Mouse (Mus musculus): ENCODE measurements around the gene Asf1a.

DNA sequence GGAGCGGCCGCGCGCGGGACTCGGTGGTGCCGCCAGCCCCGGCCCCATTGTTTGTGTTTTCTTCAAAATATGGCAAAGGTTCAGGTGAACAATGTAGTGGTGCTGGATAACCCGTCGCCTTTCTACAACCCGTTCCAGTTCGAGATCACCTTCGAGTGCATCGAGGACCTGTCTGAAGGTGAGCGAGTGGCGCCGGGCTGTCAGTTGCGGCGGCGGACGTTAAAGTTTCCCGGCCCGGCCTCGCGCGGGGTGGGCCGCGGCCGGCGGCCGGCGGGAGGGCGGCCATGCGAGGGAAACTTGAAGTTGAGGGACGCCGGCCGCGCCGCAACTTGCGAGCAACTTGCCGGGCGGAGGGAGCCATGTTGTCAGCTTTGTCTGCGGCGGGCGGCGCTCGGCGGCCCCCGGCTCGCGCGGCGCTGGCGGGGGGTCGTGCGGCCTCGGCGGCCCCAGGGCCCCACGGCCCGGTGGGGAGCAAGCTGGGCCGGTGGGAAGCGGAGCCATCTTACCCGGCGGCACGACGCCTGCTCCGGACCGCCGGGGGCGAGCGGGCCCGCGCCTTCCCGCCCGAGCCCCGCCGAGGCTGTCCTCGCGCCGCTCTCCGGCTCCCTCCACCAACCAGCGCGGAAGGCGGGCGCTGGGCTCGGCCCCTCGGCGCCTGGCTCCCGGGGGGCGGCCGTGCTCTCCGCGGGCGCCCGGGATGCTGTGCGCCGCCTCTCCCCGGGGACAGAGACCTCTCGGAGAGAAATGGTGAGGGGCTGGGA, 744 bp downstream of the Asf1a start:
- TF ChIP-seq POLR2A (IDR thresholded peaks at IDR 0.05; ENCODE audit: insufficient read depth, low read length) (no peak), CTCF (IDR thresholded peaks at IDR 0.05; ENCODE audit: low read depth, low read length) (no peak), EP300 (IDR thresholded peaks at IDR 0.05; ENCODE audit: insufficient read depth, low read depth, low read length) (no peak)
